Mouse (Mus musculus) heart, postnatal 36 days (tissue): ENCODE measurements around the gene Mrm2. TPM values are rescaled to one million over a fixed set of nuclear protein-coding genes. Genes with fewer than 3 reads are reported as not detected.

Experiments
- DNase-seq, 2 experiments: peaks; one replicate each; pipeline ENCODE4 v3.0.0; 2021 to 2022
- intact Hi-C: fragments of 180-260 bp; cut with DNase I; formaldehyde crosslinking; loops from one replicate; pipeline ENCODE4 v1.15.1; 2025
- total RNA-seq, 2 experiments: library from RNA; stranded (reverse); gene quantifications; 2 replicates each; pipeline ENCODE4 v1.2.3; 2021

The Mrm2 gene
- total RNA-seq, 2 experiments from 2014 or later = 10.5 to 11.0 TPM

DNA sequence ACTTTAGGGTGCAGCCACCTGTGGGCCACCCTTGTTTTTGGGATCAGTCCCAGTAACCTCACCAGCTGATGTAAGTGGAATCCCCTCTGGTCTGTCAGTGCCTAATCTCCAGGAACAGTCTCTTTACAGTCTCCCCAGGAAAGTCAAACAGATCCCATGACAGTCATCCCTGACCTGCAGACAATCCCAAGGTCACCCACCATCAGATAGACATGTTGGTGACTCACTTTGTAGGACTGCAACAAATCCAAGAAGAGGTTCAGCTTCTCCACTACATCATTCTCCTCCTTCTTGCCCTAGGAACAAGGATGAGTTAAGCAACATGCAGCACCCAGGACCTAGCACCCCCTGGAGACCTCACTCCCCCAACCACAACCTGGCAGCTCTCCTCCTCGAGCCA lies 14.4 kb upstream of the Mrm2 start:
- intact Hi-C loops = no loop called here
- no peak for DNase-seq

DNA sequence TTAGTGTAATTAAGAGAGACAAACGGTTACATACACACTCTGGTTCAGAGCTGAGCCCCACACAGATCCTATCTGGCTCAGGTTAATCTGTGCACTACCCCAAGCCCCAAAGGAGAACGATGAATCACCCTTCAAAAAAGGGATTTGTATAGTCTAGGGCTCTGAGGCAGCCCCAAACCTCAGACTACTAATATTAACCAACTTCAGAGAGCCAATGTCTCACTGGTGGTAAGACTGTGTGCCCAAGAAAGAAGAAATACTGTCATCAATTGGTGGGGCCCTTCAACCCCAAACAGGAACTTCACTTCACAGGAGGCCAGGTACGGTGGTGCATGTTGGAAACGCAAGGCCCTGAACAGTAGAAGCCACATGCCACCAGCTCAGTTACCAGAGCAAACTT lies 13.5 kb upstream of the Mrm2 start:
- DNase-seq = no peak
- intact Hi-C loops = no loop called here

DNA sequence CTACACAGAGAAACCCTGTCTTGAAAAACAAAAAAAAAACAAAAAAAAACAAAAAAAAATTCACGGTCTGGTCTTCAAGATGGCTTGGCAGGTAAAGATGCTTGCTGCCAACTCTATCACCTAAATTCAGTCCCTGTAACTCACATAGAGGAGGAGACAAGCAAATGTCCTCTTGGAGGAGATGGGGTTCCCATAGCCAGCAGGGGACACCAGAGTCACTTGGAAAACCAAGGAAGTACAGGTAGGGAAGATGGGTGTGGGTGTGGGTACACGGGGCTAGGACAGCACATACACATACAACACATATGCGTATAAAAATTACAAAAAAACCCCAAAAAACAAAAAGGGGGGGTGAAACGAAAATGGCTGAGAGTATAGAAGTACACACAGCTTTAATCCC lies 11.2 kb upstream of the Mrm2 start:
- intact Hi-C loops = no loop called here
- DNase-seq = no peak

DNA sequence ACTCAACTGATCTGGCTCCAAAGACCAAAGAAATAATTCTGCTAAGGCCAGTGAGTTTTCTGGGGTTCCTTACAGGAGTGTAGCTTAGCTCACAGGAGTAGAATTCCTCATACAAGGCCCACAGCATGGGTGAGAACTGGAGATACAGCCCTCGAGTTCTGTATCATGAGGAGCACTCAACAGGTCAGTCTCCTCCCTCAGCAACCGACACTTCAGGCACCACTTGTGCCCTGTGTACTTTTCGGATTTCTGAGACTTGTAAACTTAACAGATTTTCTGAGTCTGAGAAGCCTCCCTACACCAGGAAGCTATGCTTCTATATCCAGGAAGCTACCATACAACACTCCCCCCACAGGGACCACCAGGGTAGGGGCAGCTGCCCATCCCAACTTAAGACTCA lies 8.1 kb upstream of the Mrm2 start:
- intact Hi-C loops = loop anchor here (5.0 kb wide), 1 partner anchor 197 kb away; no protein-coding TSS in a partner anchor
- DNase-seq = no peak

DNA sequence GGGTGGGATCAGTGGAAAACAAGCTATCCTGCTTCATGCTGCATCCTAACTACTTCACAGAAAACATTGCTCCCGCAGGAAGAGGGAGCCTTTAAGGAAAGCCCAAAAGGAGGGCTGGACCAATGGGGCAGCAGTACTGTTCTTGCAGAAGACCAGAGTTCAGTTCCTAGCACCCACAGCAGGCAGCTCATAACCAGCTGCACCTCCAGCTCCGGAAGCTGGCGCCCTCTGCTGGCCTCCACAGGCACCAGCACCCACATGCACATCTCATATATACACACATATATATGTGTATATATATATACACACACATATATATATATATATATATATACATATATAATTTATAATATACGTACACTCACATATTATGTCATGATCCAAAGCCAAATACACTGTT lies 7.1 kb upstream of the Mrm2 start:
- DNase-seq = no peak

DNA sequence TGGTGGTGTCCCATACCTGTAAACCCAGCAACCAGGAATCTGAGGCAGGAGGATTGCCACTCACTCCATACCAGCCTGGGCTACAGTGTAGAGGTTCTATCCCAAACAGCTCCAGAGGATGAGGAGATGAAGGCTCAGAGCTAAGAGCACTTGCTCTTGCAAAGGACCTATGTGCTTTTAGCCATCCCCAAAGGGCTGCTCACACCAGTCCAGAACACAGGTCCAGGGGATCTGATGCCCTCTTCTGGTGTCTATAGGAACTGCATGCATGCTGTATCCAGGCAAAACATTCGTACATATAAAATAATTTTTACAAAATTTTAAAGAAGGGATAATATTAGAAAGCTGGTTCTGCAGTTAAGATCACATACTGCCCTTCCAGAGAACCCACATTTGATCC lies 5.0 kb upstream of the Mrm2 start:
- intact Hi-C loops = loop anchor here (2.0 to 5.0 kb wide), 2 partner anchors 60 to 201 kb away; no protein-coding TSS in a partner anchor
- peak; percentile 32 to 50 for DNase-seq

More for the DNA sequence above, 7.1 kb upstream of the Mrm2 start:
- intact Hi-C loops = loop anchor here (5.0 kb wide), 1 partner anchor 199 kb away; no protein-coding TSS in a partner anchor

DNA sequence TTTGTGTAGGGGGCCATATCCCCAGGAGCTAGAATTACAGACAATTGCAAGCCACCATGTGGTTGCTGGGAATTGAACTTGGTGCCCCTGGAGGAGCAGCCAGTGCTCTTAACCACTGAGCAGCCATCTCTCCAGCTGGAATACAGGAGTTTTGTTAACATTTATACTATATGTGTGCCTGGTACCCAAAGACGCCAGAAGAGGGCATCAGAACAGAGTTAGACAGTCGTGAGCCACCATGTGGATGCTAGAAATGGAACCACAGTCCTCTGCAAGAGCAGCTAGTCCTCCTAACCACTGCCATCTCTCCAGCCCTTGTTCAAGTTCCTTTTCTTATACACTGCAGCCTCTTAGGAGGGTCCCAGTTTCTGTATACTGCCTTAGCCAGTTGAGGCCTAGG lies 1.9 kb upstream of the Mrm2 start:
- no peak for DNase-seq
- intact Hi-C loops = loop anchor here (2.0 to 5.0 kb wide), 2 partner anchors 79 to 495 kb away; no protein-coding TSS in a partner anchor

DNA sequence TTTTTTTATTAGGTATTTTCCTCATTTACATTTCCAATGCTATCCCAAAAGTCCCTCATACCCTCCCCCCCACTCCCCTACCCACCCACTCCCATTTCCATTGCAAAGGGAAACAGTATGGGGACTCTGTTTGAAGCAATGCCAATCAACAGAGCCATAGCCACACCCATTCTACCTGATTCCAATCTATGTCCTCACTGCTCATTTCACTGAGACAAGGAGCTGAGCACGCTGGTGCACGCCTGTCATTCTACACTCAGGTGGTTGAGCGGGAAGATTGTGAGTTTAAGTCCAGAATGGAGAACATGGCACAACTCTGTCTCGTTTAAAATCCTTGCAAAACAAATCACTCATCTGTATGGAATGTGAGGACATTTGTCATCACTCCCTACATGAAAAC lies 821 bp upstream of the Mrm2 start:
- intact Hi-C loops = loop anchor here (2.0 to 5.0 kb wide), 2 partner anchors 80 to 494 kb away; no protein-coding TSS in a partner anchor
- DNase-seq = no peak

DNA sequence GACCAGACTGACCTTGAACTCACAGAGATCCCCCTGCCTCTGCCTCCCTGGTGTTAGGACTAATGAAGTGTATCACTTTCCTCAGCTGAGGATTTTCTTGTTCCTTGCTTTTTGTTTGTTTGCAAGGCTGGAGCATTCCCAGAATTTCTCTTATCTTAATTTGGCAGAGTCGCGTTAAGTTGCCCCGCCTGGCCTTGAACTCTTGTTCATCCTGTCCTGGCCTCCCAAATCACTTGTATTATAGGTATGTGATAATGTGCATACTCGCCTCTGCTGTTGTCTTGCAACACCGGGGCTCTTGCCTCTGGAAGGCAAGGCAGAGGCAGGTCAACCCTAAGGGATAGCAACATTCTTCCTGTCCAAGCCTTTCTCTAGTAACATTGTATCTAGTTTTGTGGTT lies 7.6 kb downstream of the Mrm2 start:
- no peak for DNase-seq
- intact Hi-C loops = no loop called here

DNA sequence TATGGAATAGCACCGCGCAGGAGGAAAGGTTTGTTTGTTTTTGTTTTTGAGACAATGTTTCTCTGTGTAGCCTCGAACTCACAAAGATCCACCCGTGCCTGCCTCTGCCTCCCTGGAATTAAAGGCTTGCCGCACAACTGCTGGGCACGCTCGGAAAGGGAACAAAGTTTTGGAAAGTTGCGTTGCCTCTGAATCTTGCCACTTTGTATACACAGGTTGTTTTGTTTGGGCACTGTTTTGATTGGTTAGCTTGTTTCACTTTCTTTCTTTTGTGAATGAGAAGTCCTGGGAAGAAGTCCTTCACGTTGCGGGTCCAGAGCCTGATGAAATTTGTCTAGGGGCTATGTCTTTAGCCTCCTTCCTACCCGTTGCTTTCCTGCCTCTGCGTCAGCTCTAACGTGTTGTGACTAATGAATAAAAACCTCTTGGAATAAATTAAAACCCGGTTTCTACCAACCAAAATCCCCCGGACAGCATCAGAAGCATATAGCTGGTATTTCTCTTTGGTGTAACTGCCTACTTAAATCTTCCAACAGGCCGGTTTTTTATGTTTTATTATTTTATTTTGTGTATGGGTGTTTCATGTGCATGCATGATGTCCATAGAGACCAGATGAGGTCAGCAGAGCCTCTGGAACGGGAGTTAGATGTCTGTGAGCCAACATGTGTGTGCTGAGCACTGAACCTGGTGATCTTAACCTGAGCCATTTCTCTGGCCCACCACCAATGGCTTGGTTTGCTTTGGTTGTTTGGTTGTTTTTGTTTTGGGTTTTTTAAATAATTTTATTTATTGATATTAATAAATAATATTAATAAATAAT lies 9.7 kb downstream of the Mrm2 start:
- DNase-seq = no peak
- intact Hi-C loops = no loop called here

DNA sequence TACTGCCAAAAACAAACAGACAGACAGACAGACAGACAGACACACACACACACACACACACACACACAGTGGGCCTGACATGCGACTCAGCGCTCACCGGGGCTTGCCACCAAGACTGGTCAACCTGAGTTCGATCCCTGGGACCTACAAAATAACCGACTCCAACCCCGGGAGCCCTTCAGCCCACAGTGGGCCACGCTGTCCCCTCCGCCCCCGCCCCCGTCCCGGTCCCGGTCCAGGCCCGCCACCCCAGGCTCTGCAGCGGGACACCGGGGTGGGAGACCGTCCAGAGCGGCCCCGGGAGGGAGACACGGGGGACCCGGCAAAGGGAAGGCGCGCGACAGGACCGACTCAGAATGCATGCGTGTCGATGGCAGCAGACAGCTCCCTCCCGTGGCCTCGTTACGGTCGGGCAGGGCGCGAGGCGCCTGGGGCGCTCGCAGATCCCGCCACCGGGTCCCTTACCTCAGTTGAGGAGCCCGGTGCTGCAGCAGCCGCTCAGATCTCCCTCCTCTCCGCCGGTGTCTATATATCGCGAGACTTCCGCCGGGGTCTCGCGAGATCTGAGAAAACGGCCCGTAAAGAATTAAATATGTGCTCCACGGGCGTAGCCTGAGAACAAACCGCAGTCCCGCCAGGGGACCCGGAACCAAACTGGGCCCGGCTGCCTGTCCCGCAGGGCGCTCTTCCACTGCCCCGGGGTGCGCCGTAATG lies 10.5 kb downstream of the Mrm2 start, which contains the start of the genes Mad1l1 and Nudt1:
TSS of gene Mad1l1 (minus strand) at position 511 of the 714 bp plus-strand sequence.
TSS of gene Nudt1 (plus strand) at position 615 of the 714 bp plus-strand sequence.
- DNase-seq = peak; percentile 94
- intact Hi-C loops = no loop called here

DNA sequence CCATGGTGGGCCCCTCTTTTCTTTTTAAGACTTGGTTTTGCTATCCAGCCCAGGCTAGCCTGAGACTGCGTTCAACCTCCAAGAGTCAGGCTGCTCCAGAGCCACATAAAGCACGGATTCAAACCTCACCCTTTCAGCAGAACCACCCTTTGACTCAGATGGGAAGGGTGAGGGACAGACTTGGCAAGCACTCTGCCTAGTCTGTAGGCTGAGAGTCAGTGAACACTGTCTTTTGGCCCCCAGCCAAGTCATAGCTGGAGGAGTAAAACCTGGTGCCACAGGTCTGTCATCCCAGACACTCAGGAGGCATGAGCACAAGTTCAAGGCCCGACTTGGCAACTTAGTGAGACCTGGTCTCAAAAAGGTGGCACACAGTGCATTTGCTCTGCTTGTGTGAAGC lies 15.0 kb downstream of the Mrm2 start:
- DNase-seq = no peak
- intact Hi-C loops = no loop called here

DNA sequence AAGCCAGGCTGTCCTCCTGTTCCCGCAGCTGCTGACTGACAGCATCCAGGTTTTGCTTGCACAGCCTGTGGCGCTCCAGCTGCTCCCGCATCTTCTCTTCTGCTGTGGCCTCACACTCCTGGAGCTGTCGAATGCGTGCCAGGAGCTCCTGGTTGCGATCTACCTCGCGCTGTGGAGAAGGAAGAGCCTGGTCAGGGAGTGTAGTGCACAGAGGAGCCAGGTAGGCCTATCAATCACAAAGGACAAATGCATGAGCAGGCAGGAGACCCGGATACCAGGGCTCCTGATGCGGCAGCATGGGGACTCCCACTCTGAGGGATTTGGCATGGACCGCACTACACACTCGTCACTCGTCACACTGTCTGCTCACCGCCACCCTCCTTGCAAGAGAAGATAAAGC lies 24.1 kb downstream of the Mrm2 start:
- peak in 1 of 2 experiments; percentile 7 for DNase-seq
- intact Hi-C loops = no loop called here

DNA sequence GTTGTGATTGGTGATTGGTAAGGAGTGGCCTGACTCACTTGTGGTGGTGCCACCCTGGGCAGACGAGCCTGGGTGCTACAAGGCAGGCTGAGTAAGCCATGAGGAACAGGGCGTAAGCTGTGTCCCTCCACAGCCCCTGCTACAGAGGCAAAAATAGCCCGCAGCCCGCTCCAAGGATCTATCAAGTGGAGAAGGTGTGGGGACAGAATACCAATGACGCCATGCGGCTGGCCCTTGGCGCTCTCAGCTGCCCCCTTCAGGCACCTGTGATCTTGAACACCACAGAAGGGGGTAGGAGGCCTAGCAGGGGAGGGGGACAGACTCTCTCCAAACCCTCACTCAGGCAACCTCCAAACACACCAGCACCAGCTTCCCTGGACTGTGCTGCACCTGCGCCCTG lies 25.7 kb downstream of the Mrm2 start:
- peak; percentile 33 to 37 for DNase-seq

DNA sequence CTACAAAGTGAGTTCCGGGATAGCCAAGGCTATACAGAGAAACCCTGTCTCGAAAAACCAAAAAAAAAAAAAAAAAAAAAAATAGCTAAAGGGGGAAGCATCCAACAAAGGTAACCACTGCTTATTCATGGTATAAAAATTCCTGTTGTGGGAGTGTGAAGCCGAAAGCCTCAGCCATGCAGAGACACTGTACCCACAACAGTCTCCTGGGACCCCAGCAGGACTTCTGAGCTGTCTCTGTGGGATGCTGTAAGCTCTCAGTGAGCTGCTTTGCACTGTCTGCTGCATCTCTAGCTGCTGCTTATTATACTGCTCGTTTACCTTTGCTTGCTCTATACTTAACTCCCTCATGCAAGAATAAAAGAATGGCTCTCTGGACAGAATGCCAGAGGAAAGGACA lies 33.4 kb downstream of the Mrm2 start:
- intact Hi-C loops = no loop called here
- no peak for DNase-seq

More for the DNA sequence above, 25.7 kb downstream of the Mrm2 start:
- intact Hi-C loops = no loop called here

DNA sequence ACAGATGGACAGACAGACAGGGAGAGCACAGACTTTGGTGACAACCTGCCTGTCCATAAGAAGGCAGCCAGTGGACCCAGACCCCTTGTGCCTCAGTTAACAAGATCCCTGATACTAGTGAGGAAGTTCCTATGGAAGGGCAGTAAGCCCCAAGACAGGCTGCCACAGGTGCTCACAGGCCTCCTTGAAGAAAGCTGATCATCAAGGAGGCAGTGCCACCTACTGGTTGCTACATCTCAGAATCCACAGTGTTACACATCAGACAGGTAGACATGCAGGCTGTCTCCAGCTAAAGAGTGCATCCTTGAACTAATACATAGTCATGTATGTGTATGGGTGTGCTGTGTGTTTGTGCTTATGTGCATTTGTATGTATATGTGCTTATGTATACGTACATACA lies 39.5 kb downstream of the Mrm2 start:
- intact Hi-C loops = loop anchor here (1.0 to 2.0 kb wide), 3 partner anchors 93 to 454 kb away; partner anchors contain the start of gene Elfn1
- DNase-seq = peak; percentile 51 to 57

DNA sequence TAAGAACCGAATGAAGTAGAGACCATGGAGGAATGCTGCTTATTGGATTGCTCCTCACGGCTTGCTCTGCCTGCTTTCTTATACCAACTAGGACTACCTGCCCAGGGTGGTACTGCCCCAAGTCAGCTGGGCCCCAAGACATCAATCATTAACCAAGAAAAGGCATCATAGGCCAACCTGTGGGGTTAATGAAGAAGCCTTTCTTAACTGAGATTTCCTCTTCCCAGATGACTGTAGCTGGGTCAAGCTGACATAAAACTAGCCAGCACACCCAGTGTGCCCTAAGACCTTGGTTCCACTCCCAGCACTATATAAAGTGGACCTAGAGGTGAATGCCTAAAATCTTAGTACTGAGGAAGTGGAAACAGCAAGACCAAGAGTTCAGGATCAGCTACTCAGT lies 42.5 kb downstream of the Mrm2 start:
- no peak for DNase-seq
- intact Hi-C loops = no loop called here

DNA sequence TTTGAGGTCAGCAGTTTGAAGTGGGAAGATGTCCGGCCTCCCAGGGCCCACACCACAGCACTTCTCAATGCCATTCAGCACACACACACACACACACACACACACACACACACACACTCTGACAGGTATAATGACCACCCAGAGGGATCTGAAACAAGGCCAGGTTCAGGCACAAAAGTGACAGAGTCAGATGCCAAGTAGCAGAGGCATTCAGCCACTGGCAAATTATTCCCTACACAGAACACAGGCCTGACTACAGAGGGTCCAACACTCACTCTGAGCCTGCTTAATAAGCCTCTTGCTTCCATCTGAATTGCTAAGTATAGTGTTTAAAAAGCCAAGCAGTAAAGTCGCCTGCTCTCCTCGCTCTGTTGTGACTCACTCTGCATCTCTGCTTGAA lies 43.4 kb downstream of the Mrm2 start:
- no peak for DNase-seq
- intact Hi-C loops = no loop called here

DNA sequence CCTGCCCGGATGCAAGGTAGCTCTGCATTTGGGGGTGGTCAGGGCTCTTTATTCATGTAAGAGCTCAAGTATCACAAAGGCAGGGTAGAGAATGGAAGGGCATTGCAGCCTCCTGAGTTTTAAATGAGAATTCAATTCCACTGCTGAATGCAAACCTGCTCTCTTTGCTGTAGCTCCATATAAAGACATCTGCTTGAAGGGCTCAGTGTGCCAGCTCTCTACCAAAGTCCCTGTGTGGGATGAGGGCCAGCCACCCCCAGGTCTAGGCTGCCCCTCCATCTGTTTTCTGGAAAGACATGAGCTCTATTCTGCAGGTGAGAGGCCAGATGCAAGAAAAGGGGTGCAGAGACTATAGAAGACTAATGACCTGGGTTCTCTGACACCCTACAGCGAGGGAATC lies 46.9 kb downstream of the Mrm2 start:
- DNase-seq = no peak
- intact Hi-C loops = no loop called here

DNA sequence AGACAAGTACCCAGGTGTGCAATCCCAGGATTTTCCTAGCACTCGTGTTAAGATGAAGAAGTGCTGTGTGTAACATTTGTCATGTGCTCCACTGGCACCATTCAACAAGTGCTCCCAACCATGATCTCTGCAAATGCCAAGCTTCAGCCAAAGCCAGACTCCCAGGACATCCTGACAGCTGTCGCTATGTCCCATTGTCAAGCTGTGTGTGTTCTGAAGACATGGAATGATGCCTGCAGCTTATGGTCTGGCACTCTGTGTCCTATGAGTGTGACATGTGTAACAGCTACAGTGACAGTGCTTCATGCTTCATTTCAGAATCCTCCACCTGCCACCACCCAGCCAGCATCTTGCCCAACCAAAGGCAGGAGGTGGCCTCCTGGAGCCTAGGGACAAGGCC lies 47.7 kb downstream of the Mrm2 start:
- DNase-seq = no peak
- intact Hi-C loops = no loop called here

DNA sequence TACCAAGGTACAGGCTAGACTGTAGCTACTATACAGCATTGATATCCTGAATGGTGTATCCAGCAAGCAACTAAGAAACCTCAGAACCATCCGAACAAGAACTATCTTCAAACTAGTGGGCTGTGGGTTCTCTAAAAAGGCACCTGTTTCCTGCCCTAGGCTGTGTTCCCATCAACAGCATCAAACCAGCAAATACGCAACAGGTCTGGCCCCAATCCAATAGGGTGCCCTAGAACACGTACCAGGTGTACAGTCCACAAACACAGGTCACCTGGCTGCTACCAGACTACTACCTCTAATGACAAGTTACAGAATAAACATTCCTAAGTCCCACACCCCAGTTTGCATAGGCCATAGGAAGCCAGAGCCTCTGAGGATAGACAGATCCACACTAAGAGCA lies 48.8 kb downstream of the Mrm2 start:
- DNase-seq = no peak
- intact Hi-C loops = no loop called here

DNA sequence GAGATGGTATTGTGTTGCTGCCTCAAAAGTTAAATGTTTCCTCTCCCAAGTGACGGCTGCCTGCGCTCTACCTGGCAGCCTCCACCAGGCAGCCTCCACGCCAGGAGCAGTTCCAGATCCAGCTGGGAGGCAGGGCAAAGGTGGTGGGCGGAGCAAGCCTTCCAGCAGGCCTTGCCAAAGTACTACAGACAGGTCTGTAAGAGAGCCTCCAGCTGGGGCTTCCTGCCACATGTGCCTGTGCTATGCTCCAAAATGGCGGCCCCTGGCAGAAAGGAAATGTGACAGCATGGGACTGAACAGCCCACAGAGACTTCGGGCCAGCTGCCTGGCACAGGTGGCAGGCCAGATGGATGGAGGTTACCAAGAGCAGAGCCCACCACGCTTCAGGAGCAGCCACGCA lies 49.3 kb downstream of the Mrm2 start:
- intact Hi-C loops = no loop called here
- no peak for DNase-seq
